Mouse (Mus musculus) small intestine, adult 2 months (tissue): ENCODE measurements around the gene R3hdm4. TPM values are rescaled to one million over a fixed set of nuclear protein-coding genes. Genes with fewer than 3 reads are reported as not detected.

ENCODE experiments used
- H3K27ac ChIP-seq: fragments of 200-500 bp; 2 replicates; pipeline ENCODE4 v1.5.1; 2012; ENCODE audit warnings: low read depth, low read length, control low read depth, inconsistent platforms; ENCODE audit not compliant: insufficient read depth
- H3K27me3 ChIP-seq: fragments of 200-500 bp; 2 replicates; pipeline ENCODE4 v1.6.1; 2012; ENCODE audit warnings: mild to moderate bottlenecking, moderate library complexity, low read length, inconsistent platforms; ENCODE audit not compliant: control insufficient read depth, insufficient read depth
- H3K36me3 ChIP-seq: fragments of 200-500 bp; 2 replicates; pipeline ENCODE4 v1.6.1; 2012; ENCODE audit warnings: mild to moderate bottlenecking, low read length, control low read depth, inconsistent platforms; ENCODE audit not compliant: control insufficient read depth, insufficient read depth
- H3K4me1 ChIP-seq: fragments of 200-500 bp; 2 replicates; pipeline ENCODE4 v1.6.1; 2012; ENCODE audit warnings: low read length, inconsistent platforms, mixed read lengths; ENCODE audit not compliant: control insufficient read depth, insufficient read depth, insufficient read length
- H3K4me3 ChIP-seq: fragments of 200-500 bp; 2 replicates; pipeline ENCODE4 v1.5.1; 2012; ENCODE audit warnings: low read depth, mild to moderate bottlenecking, control low read depth, inconsistent platforms, low read length, moderate library complexity
- CTCF ChIP-seq: fragments of 200-500 bp; IDR thresholded peaks from 2 replicates; pipeline ENCODE4 v1.5.1; 2012; ENCODE audit warnings: low read depth, mild to moderate bottlenecking, control low read depth, inconsistent platforms, low read length, moderate library complexity, mixed read lengths; ENCODE audit not compliant: insufficient replicate concordance, insufficient read length; ENCODE audit errors: extremely low read depth
- POLR2A ChIP-seq: fragments of 200-500 bp; IDR thresholded peaks from 2 replicates; pipeline ENCODE4 v1.6.1; 2012; ENCODE audit warnings: low read depth, mild to moderate bottlenecking, control low read depth, inconsistent platforms, low read length, moderate library complexity
- WGBS: fragments of 180-500 bp; shearing (Covaris S2); methylation state at CpG from one replicate; pipeline ENCODE4 v1.1.7; 2018; 5-methylcytosine and 5-hydroxymethylcytosine counted together
- polyA plus RNA-seq: library from polyadenylated mRNA; depleted of rRNA; stranded (reverse); fragments of >200 nt; gene quantifications from 2 replicates; pipeline ENCODE4 v1.2.3, GENCODE M21; 2012

R3hdm4 gene
- polyA plus RNA-seq, 1 experiment = 104 TPM

DNA sequence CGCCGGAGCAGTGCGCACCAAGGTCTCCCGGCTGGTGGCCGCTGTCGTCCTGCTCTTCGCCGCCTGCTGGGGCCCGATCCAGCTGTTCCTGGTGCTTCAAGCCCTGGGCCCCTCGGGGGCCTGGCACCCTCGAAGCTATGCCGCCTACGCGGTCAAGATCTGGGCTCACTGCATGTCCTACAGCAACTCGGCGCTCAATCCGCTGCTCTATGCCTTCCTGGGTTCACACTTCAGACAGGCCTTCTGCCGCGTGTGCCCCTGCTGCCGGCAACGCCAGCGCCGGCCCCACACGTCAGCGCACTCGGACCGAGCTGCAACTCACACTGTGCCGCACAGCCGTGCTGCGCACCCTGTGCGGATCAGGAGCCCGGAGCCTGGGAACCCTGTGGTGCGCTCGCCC lies 564 bp upstream of the R3hdm4 start:
- no peak overlapping the region for H3K27ac ChIP-seq
- peaks cover 20% of the 10 kb centered on the region for H3K4me1 ChIP-seq
- WGBS = 23% methylated on average over 34 of the region's 34 CpGs
- 0 out of 2 replicates have a peak overlapping the region, but pooled peaks have one; percentile 35 for H3K4me3 ChIP-seq
- H3K27me3 ChIP-seq = peaks cover 12% of the 10 kb centered on the region; the same call in 1 of the 2 replicates
- no peaks in the 10 kb centered on the region for H3K36me3 ChIP-seq
- TF ChIP-seq CTCF (no peak), POLR2A (no peak)

DNA sequence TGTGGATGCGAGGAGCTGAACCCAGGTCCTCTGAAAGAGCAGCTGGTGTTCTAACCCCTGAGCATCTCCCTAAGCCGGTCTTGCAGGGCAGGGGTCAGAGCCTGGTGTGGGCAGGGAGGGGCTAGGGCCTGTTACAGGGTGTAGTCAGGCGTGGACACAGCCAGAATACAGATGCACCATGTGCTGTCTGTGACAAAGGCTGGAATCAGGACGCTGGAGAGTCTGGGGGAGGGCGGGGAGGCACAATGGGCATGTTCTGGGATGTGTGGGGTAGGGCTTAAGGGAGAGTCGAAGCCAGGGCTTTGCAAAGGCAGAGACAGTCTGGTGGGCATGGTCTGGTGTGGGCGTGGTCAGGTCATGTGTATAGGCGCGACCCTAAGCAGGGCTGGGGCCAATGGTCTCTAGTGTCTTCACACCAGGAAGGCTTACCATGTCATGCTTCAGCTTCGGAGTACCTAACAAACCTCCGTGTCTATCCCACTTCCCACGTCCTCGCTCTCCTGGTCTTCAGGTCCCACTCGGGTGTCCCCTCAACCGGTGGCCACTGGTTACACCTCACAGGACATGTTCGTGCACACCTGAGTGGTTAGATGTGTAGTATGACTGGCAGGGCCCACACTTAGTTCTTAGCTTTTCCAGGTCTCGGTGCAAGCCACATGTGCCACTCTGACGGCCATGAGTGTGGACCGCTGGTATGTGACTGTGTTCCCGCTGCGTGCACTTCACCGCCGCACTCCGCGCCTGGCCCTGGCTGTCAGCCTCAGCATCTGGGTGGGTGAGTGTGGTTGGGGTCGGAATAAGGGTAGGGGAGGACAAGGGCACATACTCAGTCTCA lies 735 bp downstream of the R3hdm4 start:
- WGBS = 42% methylated on average over 26 of the region's 26 CpGs
- Histone ChIP-seq H3K36me3 (no peaks in the 10 kb centered on the region), H3K27ac (no peak overlapping the region), H3K4me3 (no peak overlapping the region), H3K4me1 (peaks cover 22% of the 10 kb centered on the region), H3K27me3 (peaks cover 12% of the 10 kb centered on the region; the same call in 1 of the 2 replicates)
- TF ChIP-seq POLR2A (no peak), CTCF (no peak)

- 12% methylated on average over 21 of the region's 21 CpGs for WGBS
- Histone ChIP-seq H3K27me3 (peaks cover 12% of the 10 kb centered on the region; the same call in 1 of the 2 replicates), H3K36me3 (no peaks in the 10 kb centered on the region), H3K27ac (no peak overlapping the region), H3K4me3 (0 out of 2 replicates have a peak overlapping the region, but pooled peaks have one; percentile 4), H3K4me1 (peaks cover 28% of the 10 kb centered on the region)
- no peak for TF ChIP-seq POLR2A
- TF ChIP-seq CTCF = no peak
Observed at GRCm38 (mm10) chr10:79919251-79919849, 1.7 kb downstream of the R3hdm4 start.

DNA sequence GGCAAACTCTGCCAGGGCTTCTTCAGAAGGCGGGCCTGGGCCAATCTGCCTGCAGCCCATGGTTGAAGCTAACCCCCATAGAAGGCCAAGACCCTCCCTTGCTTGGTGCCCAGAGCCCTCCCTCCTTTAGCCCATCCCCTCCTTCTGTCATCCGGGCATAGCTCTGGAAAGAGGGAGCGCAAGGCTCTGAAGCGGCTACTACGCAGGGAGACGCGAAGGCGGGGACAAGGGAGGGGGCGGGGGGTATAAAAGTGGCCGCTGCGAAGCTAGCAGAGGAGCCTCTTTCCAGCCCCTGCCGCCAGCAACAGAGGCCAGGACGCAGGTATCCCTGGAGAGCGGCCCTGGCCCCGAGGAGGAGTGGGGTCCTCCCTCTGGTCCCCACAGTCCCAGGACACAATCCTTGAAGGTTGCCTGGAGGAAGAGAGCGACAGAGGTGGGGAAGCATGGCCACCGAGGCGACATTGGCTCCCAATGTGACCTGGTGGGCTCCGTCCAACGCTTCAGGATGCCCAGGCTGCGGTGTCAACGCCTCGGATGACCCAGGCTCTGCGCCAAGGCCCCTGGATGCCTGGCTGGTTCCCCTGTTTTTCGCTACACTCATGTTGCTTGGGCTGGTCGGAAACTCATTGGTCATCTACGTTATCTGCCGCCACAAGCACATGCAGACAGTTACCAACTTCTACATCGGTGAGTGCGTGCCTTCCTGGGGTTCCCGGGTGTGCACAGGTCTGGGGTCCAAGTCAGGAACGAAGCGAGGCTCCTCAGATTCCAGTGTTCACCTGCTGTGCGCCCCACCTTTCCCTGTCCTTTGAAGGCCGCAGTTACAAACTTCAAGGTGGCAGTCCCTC lies 2.6 kb downstream of the R3hdm4 start:
- TF ChIP-seq CTCF (no peak), POLR2A (no peak)
- Histone ChIP-seq H3K27ac (no peak overlapping the region), H3K4me1 (peaks cover 30% of the 10 kb centered on the region), H3K4me3 (peak overlapping the region; percentile 48), H3K36me3 (no peaks in the 10 kb centered on the region), H3K27me3 (peaks cover 12% of the 10 kb centered on the region; the same call in 1 of the 2 replicates)
- 60% methylated on average over 35 of the region's 35 CpGs for WGBS

- WGBS = 79% methylated on average over 5 of the region's 5 CpGs
- no peak for TF ChIP-seq POLR2A
- Histone ChIP-seq H3K27ac (no peak overlapping the region; the same call in 1 of the 2 replicates), H3K36me3 (no peaks in the 10 kb centered on the region), H3K4me3 (no peak overlapping the region), H3K4me1 (peaks cover 30% of the 10 kb centered on the region), H3K27me3 (peaks cover 12% of the 10 kb centered on the region; the same call in 1 of the 2 replicates)
Observed at GRCm38 (mm10) chr10:79917532-79918100, 3.4 kb downstream of the R3hdm4 start.

GRCm38 (mm10) chr10:79916808-79917531 lies 4.0 kb downstream of the R3hdm4 start, which contains the start of gene Kiss1r:
Gene Kiss1r (plus strand): TSS chr10:79916971.
- H3K4me3 ChIP-seq = peak within 1 kb of the TSS; percentile 77
- WGBS = 1% methylated on average over 42 of the region's 42 CpGs
- H3K4me1 ChIP-seq = peaks cover 30% of the 10 kb centered on the region
- no peak for TF ChIP-seq CTCF
- peak; percentile 91 for TF ChIP-seq POLR2A
- 0 out of 2 replicates have a peak, but pooled peaks cover 2% of the 10 kb centered on the region for H3K36me3 ChIP-seq
- peaks cover 12% of the 10 kb centered on the region; the same call in 1 of the 2 replicates for H3K27me3 ChIP-seq
- peak within 1 kb of the TSS; percentile 31 for H3K27ac ChIP-seq
